Mouse (Mus musculus) retina, embryonic 14.5 days (tissue): ENCODE results near the gene Tulp2.
"Not testable (repeated sequence)": the region's sequence is repeated elsewhere in the genome, so short reads cannot be mapped to it uniquely, and the experiment has no call there.

Experiments used
- DNase-seq: peaks from one replicate; pipeline ENCODE4 v3.0.0-alpha.2; 2015; ENCODE audit warnings: low spot score

Tulp2 gene

DNA sequence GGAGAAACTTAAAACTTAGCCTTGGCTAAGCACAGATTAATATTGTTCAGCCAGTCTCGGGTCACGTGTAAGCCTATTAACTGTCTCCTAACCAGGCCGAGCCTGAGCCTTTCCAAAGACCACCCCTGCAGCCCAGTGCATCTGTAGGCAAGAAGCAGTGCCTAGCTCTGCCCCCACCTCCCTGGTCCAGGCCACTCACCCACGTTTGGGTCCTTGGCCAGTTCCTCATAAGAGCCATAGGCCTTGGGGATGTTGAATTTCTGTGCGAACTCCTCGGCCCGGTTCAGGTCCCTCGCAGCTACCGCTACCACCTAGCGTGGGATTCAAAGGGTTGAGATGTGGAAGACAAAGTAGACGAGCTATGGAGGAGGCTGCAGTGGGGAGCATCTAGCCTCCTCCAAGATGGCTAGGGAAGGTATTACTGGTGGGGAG lies 6.2 kb downstream of the Tulp2 start:
- peak; percentile 52 for DNase-seq

DNA sequence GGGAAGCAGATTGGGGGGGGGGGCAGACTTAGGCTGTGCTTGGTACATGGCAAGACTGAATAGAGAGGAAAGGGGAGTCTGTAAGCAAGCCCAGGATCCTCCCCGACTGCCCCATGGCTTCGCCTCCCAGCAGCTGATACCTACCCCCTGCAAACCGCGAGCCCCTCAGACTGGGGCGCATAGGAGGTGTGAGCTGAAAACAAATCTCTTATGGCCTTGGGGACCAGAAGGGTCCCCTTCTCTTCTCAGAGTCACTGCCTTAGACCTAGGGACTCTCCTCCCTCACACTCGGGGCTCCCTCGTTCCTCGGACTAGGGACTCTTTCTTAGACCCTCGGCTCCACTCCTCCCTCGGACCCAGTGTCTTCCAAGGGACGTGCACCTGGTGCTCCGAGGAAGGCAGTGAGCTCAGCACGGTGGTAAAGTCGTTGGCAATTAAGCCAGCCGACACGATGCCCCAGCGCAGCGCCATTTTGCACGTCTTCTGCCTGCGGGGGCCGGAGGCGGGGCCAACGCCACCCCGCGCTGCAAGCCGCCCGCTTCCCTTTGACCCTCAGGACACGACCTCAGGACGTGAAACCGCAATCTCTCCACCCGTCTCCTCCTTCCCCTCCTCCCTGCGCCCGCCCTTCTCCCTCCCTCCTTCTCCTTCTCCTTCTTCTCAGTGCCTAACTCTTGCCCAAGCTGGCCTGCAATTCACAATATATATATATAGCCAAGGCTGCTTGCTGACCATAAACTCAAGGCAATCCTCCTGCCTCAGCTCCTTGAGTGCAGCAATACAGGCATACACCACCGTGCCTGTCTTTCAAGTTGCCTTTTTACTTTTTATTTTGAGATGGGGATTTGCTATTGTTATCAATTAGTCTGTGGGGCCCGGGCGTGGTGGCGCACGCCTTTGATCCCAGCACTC lies 6.9 kb downstream of the Tulp2 start, which contains the start of gene Dhdh:
Gene Dhdh (minus strand): TSS at position 513 of the 912 bp plus-strand sequence.
- DNase-seq: peak; percentile 69

DNA sequence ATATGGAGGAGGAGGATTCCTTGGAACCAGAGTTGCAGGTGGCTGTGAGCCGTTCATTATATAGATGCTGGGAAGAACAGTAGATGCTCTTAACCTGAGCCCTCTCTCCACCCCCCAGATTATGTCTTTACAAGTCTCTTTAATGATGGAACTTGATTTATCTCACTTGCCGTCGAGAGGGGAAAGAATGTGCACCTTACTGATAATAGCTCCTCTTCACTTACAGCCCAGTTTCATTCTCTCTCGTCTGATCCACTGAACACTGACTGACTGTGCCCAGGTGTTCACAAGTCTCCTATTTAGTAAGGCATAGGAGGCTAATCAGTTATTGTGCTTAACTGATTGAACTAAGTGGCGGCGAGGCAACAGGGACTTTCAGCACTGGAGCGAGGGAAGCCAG lies 7.9 kb downstream of the Tulp2 start:
- no peak for DNase-seq

DNA sequence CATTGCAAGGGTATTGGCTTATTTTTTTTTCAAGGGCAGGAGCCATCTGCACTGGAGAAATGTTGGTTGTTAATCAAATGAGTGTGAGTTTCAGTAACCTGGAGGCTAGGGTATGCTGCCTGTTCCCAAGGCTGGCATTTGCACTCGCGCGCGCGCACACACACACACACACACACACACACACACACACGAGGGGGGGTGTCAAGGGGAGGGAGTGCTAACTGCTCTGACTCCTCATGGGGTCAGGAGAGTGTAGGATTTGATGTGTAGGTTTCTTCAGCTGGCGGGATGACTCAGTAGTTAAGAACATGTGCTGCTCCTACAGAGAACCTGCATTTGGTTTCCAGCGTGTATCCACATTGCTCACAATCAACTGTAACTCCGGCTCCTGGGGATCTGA lies 9.1 kb downstream of the Tulp2 start:
- DNase-seq: no peak

DNA sequence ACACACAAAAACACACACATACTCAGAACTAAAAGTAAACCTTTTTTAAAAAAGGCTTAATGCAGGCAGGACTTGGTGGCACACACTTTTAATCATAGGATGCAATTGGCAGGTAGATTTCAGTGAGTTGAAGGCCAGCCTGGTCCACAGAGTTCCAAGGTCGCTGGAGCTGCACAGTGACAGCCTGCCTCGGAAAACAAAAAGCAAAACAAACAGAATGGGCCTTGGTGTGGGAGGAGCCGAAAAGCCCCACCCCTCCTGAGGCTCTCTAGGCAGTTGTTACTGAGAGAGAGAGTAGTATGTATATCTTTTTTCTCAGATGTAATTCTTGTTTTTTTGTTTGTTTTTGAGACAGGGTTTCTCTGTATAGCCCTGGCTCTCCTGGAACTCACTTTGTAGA lies 9.6 kb downstream of the Tulp2 start:
- no peak for DNase-seq

DNA sequence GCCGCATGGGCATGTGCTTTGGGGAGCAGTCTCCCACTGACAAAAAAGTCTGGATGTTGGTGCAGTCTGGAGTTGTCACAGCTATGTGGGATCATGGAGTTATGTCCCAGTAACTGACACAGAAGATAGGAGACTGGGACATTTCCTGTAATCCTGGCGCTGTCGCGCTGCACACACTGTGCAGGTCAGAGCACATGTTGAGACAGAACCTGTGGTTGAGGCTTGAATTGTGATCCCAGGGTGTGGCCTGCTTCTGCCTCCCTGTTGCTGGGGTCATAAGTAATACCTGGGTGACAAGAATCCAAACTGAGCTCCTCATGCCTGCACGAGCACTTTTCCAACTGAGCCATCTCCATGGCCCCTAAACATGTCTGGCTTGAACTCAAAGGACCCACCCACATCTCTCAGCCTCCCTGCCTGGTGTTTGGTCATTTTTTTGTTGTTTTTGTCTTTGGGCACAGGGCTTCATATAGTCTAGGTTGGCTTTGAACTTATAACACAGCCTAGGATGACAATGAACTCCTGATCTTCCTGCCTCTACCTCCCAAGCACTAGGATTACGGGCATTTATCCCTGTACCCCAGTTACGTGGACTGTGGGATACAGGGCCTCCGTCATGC lies 10.7 kb downstream of the Tulp2 start:
- no peak for DNase-seq

DNA sequence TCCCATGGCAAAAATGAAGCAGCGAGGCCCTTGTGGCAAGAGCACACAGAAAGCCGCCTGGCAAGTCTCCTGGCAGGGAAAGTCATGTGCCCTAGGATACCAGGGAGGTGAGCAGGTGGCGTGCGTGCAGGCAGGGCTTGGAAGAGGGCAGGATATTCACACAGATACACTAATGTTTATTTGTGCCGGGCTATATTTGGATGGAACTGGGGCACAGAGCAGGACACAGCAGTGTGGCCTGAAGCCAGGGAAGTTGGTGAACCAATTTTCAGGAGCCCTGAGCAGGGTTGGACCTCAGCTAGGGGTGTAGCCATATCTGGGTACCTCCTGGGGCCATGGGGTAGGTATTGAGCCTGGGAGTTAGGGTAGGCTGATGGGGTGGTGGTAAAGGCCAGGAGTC lies 11.3 kb downstream of the Tulp2 start:
- DNase-seq: no peak

DNA sequence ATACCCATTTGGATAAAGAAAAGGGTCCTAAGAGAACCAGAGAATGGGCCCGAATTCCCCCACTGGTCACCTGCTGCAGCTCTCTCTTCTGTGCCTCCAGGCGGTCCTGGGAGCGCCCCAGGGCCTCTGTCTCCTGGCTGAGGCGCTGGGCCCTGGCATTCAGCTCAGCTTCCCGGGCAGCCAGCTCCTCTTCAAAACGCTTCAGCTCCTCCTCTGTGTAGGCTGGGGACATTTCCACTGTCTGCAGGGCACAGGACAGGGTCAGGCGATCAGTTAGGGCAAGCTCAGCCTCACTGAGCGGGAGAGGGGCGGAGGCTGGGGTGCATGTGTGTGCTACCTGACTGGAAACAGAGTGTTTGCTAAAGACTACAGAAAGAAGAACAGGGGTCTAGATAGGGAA lies 12.9 kb downstream of the Tulp2 start:
- DNase-seq: no peak

DNA sequence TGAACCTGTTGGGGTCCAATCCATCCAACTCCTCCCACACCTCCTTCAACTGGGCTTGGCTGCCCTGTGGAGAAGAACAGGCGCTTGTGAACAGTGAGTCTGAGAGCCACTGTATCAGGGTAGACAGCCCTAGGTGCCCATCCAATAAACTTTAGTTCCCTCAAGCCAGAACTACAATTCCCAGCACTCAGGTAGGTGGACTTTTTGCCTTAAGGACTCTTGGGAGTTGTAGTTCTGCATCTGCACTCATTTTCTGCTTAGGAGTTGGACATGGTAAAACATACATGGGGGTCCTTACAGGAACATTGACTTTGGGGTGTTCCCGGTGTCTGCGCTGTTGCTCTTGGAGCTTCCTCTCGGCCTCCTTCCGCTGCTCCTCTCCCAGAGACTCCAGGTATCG lies 16.8 kb downstream of the Tulp2 start:
- no peak for DNase-seq

DNA sequence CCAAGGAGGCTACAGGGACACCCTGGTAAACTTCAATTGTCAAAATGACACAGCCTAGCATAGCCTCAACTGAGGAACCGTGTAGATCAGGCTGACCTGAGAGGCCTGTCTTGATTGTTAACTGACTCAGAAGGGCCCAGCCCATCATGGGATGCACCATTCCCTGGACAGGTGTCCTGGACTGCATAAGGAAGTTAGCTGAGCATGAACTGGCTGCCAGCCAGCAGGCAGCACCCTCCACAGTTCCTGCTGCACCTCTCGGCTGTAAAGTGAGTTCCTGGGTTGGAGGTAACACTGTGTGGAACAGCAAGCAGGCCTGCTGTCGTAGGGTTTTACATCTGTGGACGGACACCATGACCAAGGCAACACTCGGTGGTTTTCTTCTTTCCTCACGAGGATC lies 25.9 kb downstream of the Tulp2 start:
- no peak for DNase-seq

DNA sequence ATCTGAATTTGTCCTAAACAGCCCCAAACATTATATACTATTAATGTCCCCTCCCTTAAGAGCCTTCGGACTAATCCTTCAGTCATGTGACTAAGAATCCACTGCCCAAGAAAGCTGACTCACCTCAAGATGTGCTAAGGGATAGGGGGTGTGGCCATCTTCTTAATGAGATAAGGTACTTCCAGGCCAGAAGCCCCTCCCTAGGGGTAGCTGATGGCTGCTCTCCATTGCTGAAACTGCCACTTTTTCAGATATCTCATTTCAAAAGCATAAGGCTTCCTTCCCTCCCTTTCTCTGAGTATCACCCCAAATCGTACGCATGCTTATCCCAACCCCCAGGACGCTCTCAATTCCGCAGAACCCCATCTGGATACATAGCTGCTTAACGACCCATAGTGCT lies 26.9 kb downstream of the Tulp2 start:
- DNase-seq: no peak

DNA sequence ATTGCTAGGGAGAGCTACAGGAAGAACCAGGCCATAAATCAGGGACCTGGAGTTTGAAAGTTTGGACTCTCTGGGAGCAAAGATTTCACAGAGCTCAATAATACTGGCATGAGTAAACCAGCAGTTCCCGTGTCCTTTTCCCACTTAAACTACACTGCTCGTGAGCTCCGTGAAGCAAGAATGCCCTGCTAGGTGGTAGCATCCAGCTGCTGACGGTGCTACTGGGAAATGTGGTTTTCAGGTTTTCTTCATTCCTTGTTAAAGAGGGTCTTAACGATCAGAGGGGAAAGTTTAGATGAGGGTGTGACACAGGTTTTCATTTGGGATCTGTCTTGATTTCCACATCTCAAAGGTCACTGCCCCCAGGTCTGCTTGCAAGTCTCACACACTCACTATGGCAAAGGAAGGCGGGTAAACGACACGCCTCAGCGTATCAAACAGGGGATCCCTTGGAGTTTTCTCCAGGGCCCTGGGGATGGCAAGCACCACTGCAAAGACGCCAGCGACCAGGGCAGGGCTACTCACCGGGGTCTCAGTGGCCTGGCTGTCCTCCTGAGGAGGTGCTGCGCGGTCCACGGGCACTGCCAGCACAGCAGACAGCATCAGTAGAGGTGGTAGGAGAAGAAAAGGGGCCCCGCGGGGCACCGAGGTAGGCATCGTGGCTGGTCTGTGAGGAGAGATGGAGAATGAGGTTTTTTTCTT lies 27.7 kb downstream of the Tulp2 start:
- DNase-seq: no peak

DNA sequence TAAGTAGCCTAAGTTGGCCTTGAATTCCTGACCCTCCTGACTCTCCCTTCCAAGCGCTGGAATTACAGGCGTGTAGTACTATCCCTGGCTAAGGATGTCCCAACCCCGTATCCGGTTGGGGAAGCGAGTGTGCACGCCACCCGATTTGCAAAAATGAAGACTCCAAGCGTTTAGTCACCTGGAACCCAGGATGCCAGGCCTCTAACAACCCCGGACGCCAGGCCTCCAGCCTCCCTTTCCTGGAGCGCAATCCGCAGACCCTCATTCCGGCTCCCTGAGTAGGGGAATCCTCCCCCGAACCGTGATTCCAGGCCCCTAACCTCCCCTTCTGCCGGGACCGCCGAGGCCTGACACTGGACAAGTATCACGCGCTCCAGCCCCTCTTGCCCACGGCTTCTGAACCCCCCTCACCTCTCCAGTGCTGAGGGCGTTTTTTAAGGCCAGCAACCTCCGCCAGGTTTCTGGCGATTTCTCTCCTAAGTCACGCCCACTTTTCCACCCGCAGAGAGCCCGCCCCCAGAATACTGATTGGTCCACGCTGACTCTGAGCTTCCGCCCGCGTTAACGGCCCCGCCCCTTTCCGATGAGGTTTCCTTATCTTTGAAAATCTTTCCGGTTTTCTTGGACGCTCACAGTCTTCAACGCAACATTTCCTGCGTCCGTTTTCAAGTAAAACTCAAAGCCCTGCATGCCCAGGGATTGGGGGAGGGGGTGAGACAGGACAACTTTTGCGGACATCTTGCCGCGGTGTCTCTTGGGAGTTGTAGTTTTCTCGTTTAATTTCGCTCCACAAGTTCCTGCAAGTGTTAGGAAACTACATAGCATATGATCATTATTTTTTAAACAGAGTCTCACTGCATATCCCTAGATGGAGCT lies 28.5 kb downstream of the Tulp2 start, which contains the start of gene Nucb1:
Gene Nucb1 (minus strand): TSS at position 495 of the 876 bp plus-strand sequence.
- DNase-seq: peak; percentile 93

DNA sequence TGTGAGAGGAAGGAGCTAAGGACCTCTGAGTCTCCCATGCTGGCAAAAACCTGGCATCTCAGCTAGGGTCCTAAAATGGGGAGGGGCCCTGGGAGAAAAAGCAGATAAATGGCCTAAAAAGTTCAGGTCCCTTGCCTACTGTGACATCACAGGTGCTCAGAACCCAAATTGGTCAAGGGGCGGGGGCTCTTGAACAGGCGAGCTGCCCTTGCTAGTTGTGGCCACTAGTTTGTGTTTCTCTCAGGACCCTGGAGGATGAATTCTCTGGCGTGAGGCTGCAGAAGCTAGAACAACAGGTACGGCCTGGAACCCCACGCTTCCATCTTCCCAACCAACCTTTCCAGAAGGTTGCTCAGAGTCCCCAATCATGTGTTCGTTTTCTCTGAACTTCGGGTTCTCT lies 32.7 kb downstream of the Tulp2 start:
- no peak for DNase-seq

DNA sequence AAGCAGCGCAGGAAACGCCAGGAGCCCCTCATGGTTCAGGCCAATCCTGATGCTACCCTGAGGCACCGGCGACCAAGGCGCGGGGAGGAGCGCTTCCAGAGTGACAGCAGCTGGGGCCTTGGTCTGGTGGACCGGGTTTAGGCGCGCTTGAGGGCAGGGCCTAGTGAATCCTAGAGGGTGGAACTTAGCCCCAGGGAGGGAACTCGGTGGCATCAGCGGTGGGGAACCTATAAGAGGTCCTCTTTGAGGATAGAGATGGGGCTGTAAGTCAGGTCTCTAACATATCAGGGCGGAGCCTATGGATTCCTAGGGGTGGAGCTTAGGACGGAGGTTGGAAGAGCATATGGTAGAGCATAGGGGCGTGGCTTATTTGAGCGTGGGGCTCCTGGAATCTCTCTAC lies 33.8 kb downstream of the Tulp2 start:
- DNase-seq: peak; percentile 31

DNA sequence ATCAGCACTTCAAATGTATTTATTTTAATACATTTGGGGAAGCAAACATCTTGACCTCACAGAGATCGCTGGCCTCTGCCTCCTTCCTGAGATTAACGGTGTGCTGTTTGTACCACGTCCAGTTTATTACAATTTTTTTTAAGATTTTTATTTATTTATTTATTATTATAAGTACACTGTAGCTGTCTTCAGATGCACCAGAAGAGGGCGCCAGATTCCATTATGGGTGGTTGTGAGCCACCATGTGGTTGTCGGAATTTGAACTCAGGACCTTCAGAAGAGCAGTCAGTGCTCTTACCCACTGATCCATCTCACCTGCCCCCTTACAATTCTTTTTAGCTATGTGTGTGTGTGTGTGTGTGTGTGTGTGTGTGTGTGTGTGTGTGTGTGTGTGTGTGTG lies 35.2 kb downstream of the Tulp2 start:
- not testable (repeated sequence) for DNase-seq

DNA sequence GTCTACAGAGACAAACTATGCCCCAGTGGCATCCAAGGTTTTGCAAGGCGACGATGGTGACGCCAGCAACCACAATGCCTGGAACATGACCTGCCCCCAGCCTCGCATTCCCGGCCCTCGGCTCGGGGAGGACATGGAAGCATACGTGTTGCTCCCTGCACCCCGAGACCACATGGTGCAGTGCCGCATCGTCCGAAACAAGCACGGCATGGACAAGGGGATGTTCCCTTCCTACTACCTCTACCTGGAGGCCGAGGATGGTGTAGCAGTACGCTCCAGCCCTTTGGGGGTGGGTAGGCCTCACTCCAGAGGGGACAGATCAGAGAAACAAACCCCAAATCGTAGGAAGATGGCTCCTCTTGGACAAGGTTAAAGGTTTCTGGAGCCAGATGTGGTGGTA lies 36.9 kb downstream of the Tulp2 start:
- no peak for DNase-seq

DNA sequence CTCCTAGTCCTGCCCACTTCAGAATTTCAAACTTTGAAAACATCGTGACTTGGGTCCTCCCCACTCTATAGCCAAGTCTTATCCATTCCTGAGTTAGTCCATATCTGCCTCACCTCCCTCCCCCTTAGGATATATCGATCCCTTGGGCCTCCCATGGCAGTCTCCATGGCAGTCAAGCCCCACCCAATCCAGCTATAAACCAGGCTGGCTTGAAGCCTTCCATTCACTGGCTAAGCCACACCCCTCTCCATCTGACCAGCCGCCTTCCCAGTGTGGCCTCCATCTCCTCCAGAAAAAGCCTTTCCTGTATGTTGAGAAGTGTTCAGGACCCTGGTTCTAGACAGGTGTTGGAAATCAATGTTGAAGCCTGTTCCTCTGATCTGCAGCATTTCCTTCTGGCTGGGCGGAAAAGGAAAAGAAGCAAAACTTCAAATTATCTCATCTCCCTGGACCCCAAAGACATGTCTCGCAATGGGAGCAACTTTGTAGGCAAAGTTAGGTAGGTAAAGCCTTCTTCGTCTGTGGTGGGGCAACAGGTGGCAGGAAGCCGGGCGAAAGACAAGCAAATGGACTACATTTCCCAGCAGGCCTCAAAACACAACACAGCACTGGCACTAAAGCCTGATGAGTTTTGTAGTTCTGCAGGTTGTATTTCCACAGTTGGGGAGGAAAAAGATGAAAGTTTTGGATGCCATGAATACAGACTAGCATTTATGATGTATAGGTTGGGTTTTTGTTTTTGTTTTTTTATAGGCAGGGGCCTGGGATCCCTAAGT lies 37.9 kb downstream of the Tulp2 start:
- DNase-seq: no peak

DNA sequence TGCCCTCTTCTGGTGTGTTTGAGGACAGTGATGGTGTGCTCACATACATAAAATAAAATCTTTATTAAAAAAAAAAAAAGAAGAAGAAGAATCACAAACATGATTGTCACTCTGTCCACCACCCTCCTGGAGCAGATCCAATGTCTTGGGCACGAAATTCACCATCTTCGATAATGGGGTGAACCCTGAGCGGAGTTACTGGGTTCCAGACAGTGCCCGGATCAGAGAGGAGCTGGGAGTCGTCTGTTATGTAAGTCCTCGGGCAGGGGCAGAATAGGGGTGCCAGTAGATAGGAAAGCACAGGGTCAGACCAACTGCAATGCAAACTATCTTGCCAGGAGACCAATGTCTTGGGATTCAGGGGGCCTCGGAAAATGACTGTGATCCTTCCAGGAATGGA lies 38.9 kb downstream of the Tulp2 start:
- DNase-seq: no peak

DNA sequence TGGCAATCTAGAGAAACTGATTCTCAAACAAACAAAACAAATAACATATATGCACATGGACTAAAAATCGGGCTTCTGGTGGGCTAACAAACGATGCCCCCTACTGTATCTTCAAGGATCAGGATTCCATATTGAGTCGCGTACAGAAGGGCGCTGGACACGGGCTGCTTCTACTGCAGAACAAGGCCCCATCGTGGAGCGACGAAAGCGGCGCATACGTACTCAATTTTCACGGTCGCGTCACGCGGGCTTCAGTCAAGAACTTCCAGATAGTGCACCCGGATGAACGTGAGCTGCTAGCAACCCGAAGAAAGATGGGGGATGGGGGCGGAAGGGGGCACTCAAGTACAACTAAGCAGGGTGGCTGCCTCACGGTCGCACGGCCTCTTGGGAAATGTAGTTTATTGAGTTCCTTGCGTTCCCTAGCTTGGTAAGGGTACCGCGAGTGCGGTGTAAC lies 40.1 kb downstream of the Tulp2 start:
- DNase-seq: peak; percentile 92

DNA sequence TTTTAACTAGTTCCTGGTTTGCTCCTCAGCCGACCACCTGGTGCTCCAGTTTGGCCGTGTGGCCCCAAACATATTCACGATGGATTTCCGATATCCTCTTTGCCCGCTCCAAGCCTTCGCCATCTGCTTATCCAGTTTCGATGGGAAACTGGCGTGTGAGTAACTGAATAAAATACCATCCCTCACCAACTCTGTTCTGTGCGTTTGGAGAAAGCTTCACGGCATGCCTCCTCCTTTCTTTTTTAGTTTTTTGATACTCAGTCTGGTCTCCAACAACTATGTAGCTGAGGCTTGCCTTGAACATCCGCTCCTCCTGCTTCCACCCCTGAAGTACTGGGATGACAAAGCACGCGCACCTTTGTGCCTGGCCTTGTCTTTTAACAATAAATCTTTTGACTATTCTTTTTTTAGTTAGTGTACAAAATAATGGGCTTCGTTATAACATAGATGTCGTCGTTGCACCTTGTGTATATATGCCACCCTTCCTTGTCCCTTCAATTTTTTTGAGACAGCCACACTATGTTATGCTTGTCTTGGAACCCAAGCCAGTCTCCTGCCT lies 40.6 kb downstream of the Tulp2 start:
- DNase-seq: no peak
